In genomic region chr16:34003566-34004127, GRCm38 (mm10) we compare ENCODE assay signal across 10 mouse cellular contexts. TPM values are rescaled to one million over a fixed set of nuclear protein-coding genes. Genes with fewer than 3 reads are reported as not detected.
DNase-seq lines count a peak whose midpoint lies in the region; ATAC-seq and TF ChIP-seq lines count a peak whose summit lies in the region.
"Had no signal": no experiment of that assay in that cellular context is flagged by ENCODE, and none has a peak within 500 bp of the region (broad histone marks: within the 10 kb centered on the region; RNA-seq: fewer than 3 reads in every experiment).

No protein-coding gene starts in this region.

- H3K27ac ChIP-seq in left cerebral cortex, adult 2 months = no peak overlapping the region
- H3K27ac ChIP-seq in forebrain, embryonic 14.5 days (ENCODE audit: low read depth, low read length) = peak overlapping the region; percentile 91
- peak overlapping the region; percentile 55 for H3K27ac ChIP-seq in midbrain, postnatal 0 days (ENCODE audit: low read depth, low read length)

- peaks cover 9% of the 10 kb centered on the region; the same call in 1 of the 2 replicates for H3K36me3 ChIP-seq in forebrain, embryonic 14.5 days (ENCODE audit: control insufficient read depth, insufficient read depth, low read length)
- 0 out of 2 replicates have a peak, but pooled peaks cover 3% of the 10 kb centered on the region for H3K36me3 ChIP-seq in midbrain, postnatal 0 days (ENCODE audit: insufficient read depth, low read length)

- H3K4me3 ChIP-seq in left cerebral cortex, adult 2 months = no peak overlapping the region
- no peak overlapping the region for H3K4me3 ChIP-seq in forebrain, embryonic 14.5 days (ENCODE audit: low read depth, low read length)
- H3K4me3 ChIP-seq in midbrain, postnatal 0 days (ENCODE audit: low read depth, low read length) = no peak overlapping the region

- peak; percentile 69 for DNase-seq in heart, adult 11 months
- no peak for DNase-seq in heart, adult 9 months (ENCODE audit: low spot score in 2 of 2)
- DNase-seq in left cerebral cortex, postnatal 4 days = peak; percentile 19
- no peak for DNase-seq in left cerebral cortex, adult 2 months (ENCODE audit: extremely low spot score in 1 of 2, low spot score in 2 of 2)
- DNase-seq in forebrain, embryonic 14.5 days (ENCODE audit: low spot score) = peak; percentile 87
- DNase-seq in midbrain, postnatal 0 days (ENCODE audit: low spot score) = peak; percentile 47
- DNase-seq in spleen, postnatal 10 days (ENCODE audit: low spot score in 2 of 2) = no peak
- DNase-seq: kidney, adult 11 months had no signal

- no peaks in the 10 kb centered on the region for H3K27me3 ChIP-seq in forebrain, embryonic 14.5 days (replicated peaks; ENCODE audit: control insufficient read depth, insufficient read depth, low read length)
- no peaks in the 10 kb centered on the region for H3K27me3 ChIP-seq in midbrain, postnatal 0 days (ENCODE audit: insufficient read depth, low read length)

- peaks cover 21% of the 10 kb centered on the region for H3K4me1 ChIP-seq in forebrain, embryonic 14.5 days (ENCODE audit: control insufficient read depth, insufficient read depth, low read length)
- no peaks in the 10 kb centered on the region for H3K4me1 ChIP-seq in midbrain, postnatal 0 days (ENCODE audit: insufficient read depth, low read length)

- 8% methylated on average over 10 of the region's 10 CpGs for WGBS in forebrain, embryonic 14.5 days
- WGBS in midbrain, postnatal 0 days = 29% methylated on average over 10 of the region's 10 CpGs

- H3K4me2 ChIP-seq in forebrain, embryonic 14.5 days (ENCODE audit: low read length) = no peak overlapping the region
- H3K4me2 ChIP-seq in midbrain, postnatal 0 days (ENCODE audit: low read depth, low read length, poor library complexity, severe bottlenecking) = no peak overlapping the region
- H3K4me2 ChIP-seq: liver, embryonic 11.5 days had no signal

- ATAC-seq in forebrain, embryonic 14.5 days = peak; percentile 65
- 0 out of 2 replicates have a peak, but pooled peaks have one; percentile 22 for ATAC-seq in midbrain, postnatal 0 days (ENCODE audit: low FRiP score)
- ATAC-seq in inflammation-experienced regulatory T-cells, adult 6 months = no peak

- H3K9ac ChIP-seq in forebrain, embryonic 14.5 days (ENCODE audit: low read length) = no peak overlapping the region
- H3K9ac ChIP-seq in midbrain, postnatal 0 days (replicated peaks; ENCODE audit: low read length, poor library complexity, severe bottlenecking) = no peak overlapping the region

- no peaks in the 10 kb centered on the region for H3K9me3 ChIP-seq in forebrain, embryonic 14.5 days (replicated peaks; ENCODE audit: control insufficient read depth, low read length)
- H3K9me3 ChIP-seq in midbrain, postnatal 0 days (ENCODE audit: low read length) = no peaks in the 10 kb centered on the region

- intact Hi-C loops in left cerebral cortex, postnatal 4 days (cut with DNase I) = no loop called here
- intact Hi-C loops in left cerebral cortex, adult 2 months (cut with DNase I) = no loop called here

- no peak for TF ChIP-seq CTCF in left cerebral cortex, adult 2 months (IDR thresholded peaks at IDR 0.05)
- no peak for TF ChIP-seq CTCF in midbrain, postnatal 0 days (IDR thresholded peaks at IDR 0.05)

RNA-seq across cellular contexts. Expression of gene Umps, which starts 36.8 kb away (rescaled TPM):
- total RNA-seq in left cerebral cortex, postnatal 4 days (2021) = 10 to 100 TPM; 20.4 to 23.2 TPM
- 10 to 100 TPM; 14.4 to 15.0 TPM for total RNA-seq in left cerebral cortex, adult 2 months (2021)
- 35.1 and 39.6 TPM in 2 replicates for polyA plus RNA-seq in forebrain, embryonic 14.5 days (2014; fragmentation: Nextera tagmentation; extraction: Ambion mirVana)
- total RNA-seq in midbrain, postnatal 0 days (2014; rRNA removed) = 18.4 and 19.8 TPM in 2 replicates
- polyA plus RNA-seq in midbrain, postnatal 0 days (2015; fragmentation: Nextera tagmentation; extraction: Ambion mirVana) = 22.2 and 22.5 TPM in 2 replicates
- polyA plus RNA-seq in inflammation-experienced regulatory T-cells, adult 6 months (2017; shearing (Covaris generic)) = 10 to 100 TPM; 28.7 to 35.6 (median 29.5) TPM

Comparison
In these comparisons a context has a peak if more than half of its experiments do, and no peak if none do; other contexts are left out.
1. DNase-seq: peak in heart, adult 11 months (single experiment), left cerebral cortex, postnatal 4 days (single experiment), forebrain, embryonic 14.5 days (single experiment) and midbrain, postnatal 0 days (single experiment); none in heart, adult 9 months (0 of 2), left cerebral cortex, adult 2 months (0 of 2) and spleen, postnatal 10 days (0 of 2).